ENCODE assay signal across 11 mouse cellular contexts in the genomic region with DNA sequence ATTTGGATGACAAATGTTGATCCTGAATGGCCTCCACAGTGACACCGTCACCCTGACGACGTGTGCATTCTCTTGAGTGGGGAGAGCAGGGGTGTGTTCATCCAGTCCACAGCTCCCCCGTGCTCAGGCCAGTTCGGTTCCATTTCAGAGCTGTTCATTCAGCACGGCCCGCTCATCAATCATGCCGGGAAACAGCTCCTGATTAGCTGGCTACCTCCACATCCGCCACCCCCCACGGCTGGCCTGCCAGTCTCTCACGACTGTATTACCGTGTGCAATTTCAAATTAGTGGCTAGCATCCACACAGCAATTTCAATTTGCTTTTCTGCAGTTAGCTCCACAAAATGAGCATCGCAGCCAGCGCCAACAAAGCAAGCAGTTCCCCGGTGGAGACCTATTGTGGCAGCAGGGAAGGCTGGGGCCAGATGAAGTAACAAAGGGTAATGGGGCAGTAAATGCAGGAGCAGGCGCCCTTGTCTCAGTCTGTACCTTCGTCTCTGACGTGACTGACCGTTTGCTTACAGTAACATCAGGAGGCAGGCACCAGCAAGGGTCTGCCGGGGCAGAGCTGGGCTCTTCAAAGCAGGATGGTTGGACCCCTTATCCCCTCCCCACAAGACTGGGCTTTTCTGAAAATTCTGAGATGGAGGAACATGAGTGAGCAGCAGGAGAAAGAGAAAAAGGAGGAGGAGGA. TPM values are rescaled to one million over a fixed set of nuclear protein-coding genes. Genes with fewer than 3 reads are reported as not detected.
DNase-seq lines count a peak whose midpoint lies in the region; ATAC-seq lines count a peak whose summit lies in the region.
"Had no signal": no experiment of that assay in that cellular context is flagged by ENCODE, and none has a peak within 500 bp of the region (broad histone marks: within the 10 kb centered on the region; RNA-seq: fewer than 3 reads in every experiment).

No protein-coding gene starts in this region.

- WGBS in hindbrain, embryonic 10.5 days, result 50% methylated on average over 20 of the region's 20 CpGs
- WGBS in midbrain, embryonic 11.5 days, result 68% methylated on average over 20 of the region's 20 CpGs

- H3K4me1 ChIP-seq in hindbrain, embryonic 10.5 days (replicated peaks), result peaks cover 44% of the 10 kb centered on the region
- H3K4me1 ChIP-seq in midbrain, embryonic 11.5 days (ENCODE audit: control insufficient read depth, insufficient read depth, low read length), result no peaks in the 10 kb centered on the region

- no peak overlapping the region for H3K4me2 ChIP-seq in midbrain, embryonic 11.5 days
- H3K4me2 ChIP-seq: heart, embryonic 13.5 days; lung, embryonic 14.5 days had no signal

- H3K36me3 ChIP-seq in hindbrain, embryonic 10.5 days, result no peaks in the 10 kb centered on the region
- H3K36me3 ChIP-seq in midbrain, embryonic 11.5 days (ENCODE audit: control insufficient read depth, insufficient read depth, low read length), result no peaks in the 10 kb centered on the region
- H3K36me3 ChIP-seq: heart, embryonic 13.5 days had no signal

- H3K27me3 ChIP-seq in hindbrain, embryonic 10.5 days (ENCODE audit: insufficient read depth, poor library complexity, severe bottlenecking), result peaks cover 15% of the 10 kb centered on the region
- H3K27me3 ChIP-seq in midbrain, embryonic 11.5 days (ENCODE audit: control insufficient read depth, insufficient read depth, low read length), result no peaks in the 10 kb centered on the region; the same call in 1 of the 2 replicates

- 0 out of 2 replicates have a peak overlapping the region, but pooled peaks have one; percentile 9 for H3K9ac ChIP-seq in midbrain, embryonic 11.5 days (ENCODE audit: low read length)
- H3K9ac ChIP-seq: heart, embryonic 13.5 days; lung, embryonic 14.5 days had no signal

- no peaks in the 10 kb centered on the region for H3K9me3 ChIP-seq in hindbrain, embryonic 10.5 days
- H3K9me3 ChIP-seq in midbrain, embryonic 11.5 days (ENCODE audit: control insufficient read depth, low read length), result no peaks in the 10 kb centered on the region
- H3K9me3 ChIP-seq: heart, embryonic 13.5 days had no signal

- no peak overlapping the region for H3K4me3 ChIP-seq in hindbrain, embryonic 10.5 days
- H3K4me3 ChIP-seq in midbrain, embryonic 11.5 days (ENCODE audit: low read depth, low read length), result no peak overlapping the region
- H3K4me3 ChIP-seq: heart, embryonic 13.5 days had no signal

- H3K27ac ChIP-seq in hindbrain, embryonic 10.5 days, result peak overlapping the region; percentile 80
- no peak overlapping the region for H3K27ac ChIP-seq in midbrain, embryonic 11.5 days (ENCODE audit: low read depth, low read length)
- H3K27ac ChIP-seq: heart, embryonic 13.5 days had no signal

- ATAC-seq in midbrain, embryonic 11.5 days (ENCODE audit: low FRiP score), result no peak

- DNase-seq in kidney, postnatal 4 days, result peak; percentile 41 to 54
- no peak for DNase-seq in kidney, adult 11 months
- DNase-seq in hindbrain, embryonic 10.5 days (ENCODE audit: low spot score), result peak; percentile 43
- DNase-seq in midbrain, embryonic 11.5 days (ENCODE audit: low spot score, missing footprints), result no peak
- DNase-seq in retina, embryonic 14.5 days (ENCODE audit: low spot score), result peak; percentile 50
- DNase-seq in left cerebral cortex, adult 11 months (ENCODE audit: low spot score), result no peak
- no peak for DNase-seq in ovary, adult 18-20 months (ENCODE audit: low spot score)
- DNase-seq in thymus, postnatal 10 days (ENCODE audit: low spot score in 2 of 2), result no peak
- DNase-seq: lung, embryonic 14.5 days; right cerebral cortex, postnatal 14 days had no signal

RNA-seq across cellular contexts. Expression of a gene that starts 35.7 kb away (rescaled TPM):
- polyA plus RNA-seq in hindbrain, embryonic 10.5 days (2016; fragmentation: Nextera tagmentation; extraction: Ambion mirVana), result 0.09 and 0.22 TPM in 2 replicates
- 0.07 TPM in 1 of 2 replicates, not detected in the other for polyA plus RNA-seq in midbrain, embryonic 11.5 days (2014; fragmentation: Nextera tagmentation; extraction: Ambion mirVana)
- polyA plus RNA-seq: lung, embryonic 14.5 days had no signal

Comparison
In these comparisons a context has a peak if more than half of its experiments do, and no peak if none do; other contexts are left out.
1. DNase-seq: peak in kidney, postnatal 4 days (2 of 2), hindbrain, embryonic 10.5 days (single experiment) and retina, embryonic 14.5 days (single experiment); none in kidney, adult 11 months (single experiment), midbrain, embryonic 11.5 days (single experiment), left cerebral cortex, adult 11 months (single experiment), ovary, adult 18-20 months (single experiment) and thymus, postnatal 10 days (0 of 2).